Mouse (Mus musculus) C2C12 (cell line): ENCODE results near the gene Gm20388.

Experiments used
- CTCF ChIP-seq: IDR thresholded peaks from one replicate; pipeline ENCODE4 v1.5.1; 2011; ENCODE audit not compliant: control insufficient read depth, insufficient read depth, insufficient read length
- MAX ChIP-seq: IDR thresholded peaks from one replicate; pipeline ENCODE4 v1.6.1; 2011; ENCODE audit warnings: mild to moderate bottlenecking, control low read depth
- MYOD1 ChIP-seq: IDR thresholded peaks from one replicate; pipeline ENCODE4 v1.6.1; 2011; ENCODE audit warnings: low read depth; ENCODE audit not compliant: control insufficient read depth, insufficient read length
- MYOG ChIP-seq: IDR thresholded peaks from one replicate; pipeline ENCODE4 v1.6.1; 2011; ENCODE audit not compliant: control insufficient read depth, insufficient read length; ENCODE audit errors: extremely low read depth
- USF1 ChIP-seq: IDR thresholded peaks from one replicate; pipeline ENCODE4 v1.6.1; 2011; ENCODE audit warnings: low read depth, mild to moderate bottlenecking, control low read depth, moderate library complexity

- no peak for TF ChIP-seq CTCF
- no peak for TF ChIP-seq MAX
- TF ChIP-seq USF1: no peak
- TF ChIP-seq MYOD1: no peak
- TF ChIP-seq MYOG: no peak
Observed at GRCm38 (mm10) chr8:124264671-124265070, 4354.0 kb downstream of the Gm20388 start.
